Mouse (Mus musculus): ENCODE data around the gene Hoxa2. TPM values are rescaled to one million over a fixed set of nuclear protein-coding genes. Genes with fewer than 3 reads are reported as not detected.

Gene Hoxa2
- total RNA-seq, 1 experiment = 0.27 TPM

DNA sequence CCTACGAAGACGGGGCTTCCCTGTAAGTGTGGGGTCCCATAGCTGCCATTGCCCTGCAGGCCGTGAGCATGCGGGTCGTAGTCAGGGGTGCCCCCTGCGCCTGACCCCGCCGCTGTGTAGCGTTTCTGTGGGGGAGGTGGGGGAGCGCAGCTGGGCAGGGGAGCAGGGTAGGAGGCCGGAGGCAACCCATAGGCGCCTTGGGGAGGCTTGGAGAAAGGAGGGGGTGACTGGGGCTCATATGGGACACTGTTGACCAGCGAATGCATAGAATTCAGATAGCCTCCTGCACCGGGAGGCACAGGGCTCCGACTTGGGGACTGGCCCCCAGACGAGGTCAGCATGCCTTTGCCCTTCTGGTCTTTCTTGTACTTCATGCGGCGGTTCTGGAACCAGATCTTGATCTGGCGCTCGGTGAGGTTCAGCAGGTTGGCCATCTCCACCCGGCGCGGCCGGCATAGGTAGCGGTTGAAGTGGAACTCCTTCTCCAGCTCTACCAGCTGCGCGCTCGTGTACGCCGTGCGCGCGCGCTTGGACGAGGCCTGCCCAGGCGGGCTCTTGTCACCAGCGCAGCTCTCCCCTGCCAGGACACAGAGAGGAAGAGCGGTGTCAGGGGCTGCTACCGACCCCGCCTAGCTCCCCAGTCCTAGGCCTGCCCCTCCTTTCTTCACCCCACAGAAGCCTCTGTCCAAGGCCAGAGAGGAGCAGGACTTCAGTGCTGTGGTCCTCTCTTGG is 5.7 kb upstream of the Hoxa2 start:
- no peak for DNase-seq (ENCODE audit: low read depth, low spot score)
- Histone ChIP-seq H3K27ac (ENCODE audit: insufficient read depth, low read depth, low read length, poor library complexity, severe bottlenecking) (no peak overlapping the region), H3K9me3 (ENCODE audit: control insufficient read depth, insufficient read depth, low read depth, low read length) (no peaks in the 10 kb centered on the region), H3K9ac (ENCODE audit: insufficient read depth, low read depth, low read length, poor library complexity, severe bottlenecking) (no peak overlapping the region), H3K4me3 (ENCODE audit: insufficient read depth in 1 of 2, low read depth in 1 of 2, low read length in 2 of 2, poor library complexity in 1 of 2, severe bottlenecking in 1 of 2) (peak overlapping the region in 1 of 2 experiments; percentile 32; a peak in 1 of 4 replicates), H3K4me1 (ENCODE audit: control insufficient read depth in 2 of 2, insufficient read depth in 2 of 2, low read length in 2 of 2, poor library complexity in 1 of 2) (peaks cover 0 to 3% of the 10 kb centered on the region in 2 experiments; a peak in 1 of 4 replicates), H3K36me3 (ENCODE audit: control insufficient read depth, insufficient read depth, low read length, poor library complexity, severe bottlenecking) (no peaks in the 10 kb centered on the region)
- in situ Hi-C loops (cut with MboI; ENCODE audit: low sequenced_read_pairs in 2 of 2, unreplicated experiment in 2 of 2) = loop anchor here in 1 of 2 experiments (10.0 kb wide), 1 partner anchor 144 kb away; the partner anchor contains the start of gene Evx1
- TF ChIP-seq HCFC1 (IDR thresholded peaks at IDR 0.05; ENCODE audit: borderline replicate concordance, insufficient read depth, low read length) (no peak), ZNF384 (IDR thresholded peaks at IDR 0.05; ENCODE audit: low read depth, low read length) (no peak), MAFK (IDR thresholded peaks at IDR 0.05; ENCODE audit: insufficient read depth, low read depth, low read length) (no peak), ZC3H11A (IDR thresholded peaks at IDR 0.05; ENCODE audit: borderline replicate concordance, low read depth, low read length) (no peak), CHD2 (IDR thresholded peaks at IDR 0.05; ENCODE audit: low read depth, low read length) (no peak)

DNA sequence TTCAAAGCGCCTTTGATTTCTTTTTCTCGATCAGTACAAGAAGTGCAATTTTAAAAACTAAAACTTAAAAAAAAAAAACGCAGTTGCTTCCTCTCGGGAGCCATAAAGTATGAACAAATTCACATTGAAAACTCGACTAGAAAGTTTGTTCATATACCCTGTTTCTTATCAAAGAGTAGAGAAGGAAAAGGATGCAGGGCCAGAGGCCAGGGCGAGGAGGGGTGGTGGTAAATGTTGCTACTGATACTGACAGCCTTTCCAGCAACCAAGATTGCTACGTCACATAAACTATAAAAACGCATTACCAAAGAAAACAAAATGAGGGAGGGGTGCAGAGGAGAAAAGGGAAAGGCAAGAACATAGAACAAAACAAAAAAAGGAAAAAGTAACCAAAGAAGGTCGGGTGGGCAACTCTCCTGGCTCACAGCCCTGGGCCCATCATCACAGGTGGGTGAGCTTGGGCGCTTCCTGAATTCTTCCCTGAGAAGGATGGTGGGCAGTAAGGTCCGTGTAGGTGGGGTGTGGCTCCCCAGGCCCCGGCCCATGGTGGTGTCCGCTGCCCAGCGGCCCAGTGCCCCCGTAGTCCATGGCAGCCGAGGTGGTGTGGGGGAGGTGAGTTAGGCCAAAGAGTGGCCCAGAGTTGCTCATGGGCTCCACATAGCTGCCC is 5.0 kb upstream of the Hoxa2 start:
- in situ Hi-C loops (cut with MboI; ENCODE audit: low sequenced_read_pairs in 2 of 2, unreplicated experiment in 2 of 2) = loop anchor here (10.0 kb wide), 3 partner anchors 55 to 995 kb away; partner anchors contain the start of genes Evx1 (in 2 of the 2) and Hoxa7 (in 2 of the 2)
- H3K4me3 ChIP-seq (ENCODE audit: insufficient read depth in 1 of 2, low read depth in 1 of 2, low read length in 2 of 2, poor library complexity in 1 of 2, severe bottlenecking in 1 of 2) = no peak overlapping the region
- H3K27ac ChIP-seq (ENCODE audit: insufficient read depth, low read depth, low read length, poor library complexity, severe bottlenecking) = no peak overlapping the region
- no peak overlapping the region for H3K9ac ChIP-seq (ENCODE audit: insufficient read depth, low read depth, low read length, poor library complexity, severe bottlenecking)
- TF ChIP-seq ZNF384 (IDR thresholded peaks at IDR 0.05; ENCODE audit: low read depth, low read length) (no peak), HCFC1 (IDR thresholded peaks at IDR 0.05; ENCODE audit: borderline replicate concordance, insufficient read depth, low read length) (no peak), MAFK (IDR thresholded peaks at IDR 0.05; ENCODE audit: insufficient read depth, low read depth, low read length) (no peak), CHD2 (IDR thresholded peaks at IDR 0.05; ENCODE audit: low read depth, low read length) (no peak)
- no peaks in the 10 kb centered on the region for H3K36me3 ChIP-seq (ENCODE audit: control insufficient read depth, insufficient read depth, low read length, poor library complexity, severe bottlenecking)
- H3K9me3 ChIP-seq (ENCODE audit: control insufficient read depth, insufficient read depth, low read depth, low read length) = no peaks in the 10 kb centered on the region
- no peak for DNase-seq (ENCODE audit: low read depth, low spot score)
- peaks cover 0 to 4% of the 10 kb centered on the region in 2 experiments; a peak in 1 of 4 replicates for H3K4me1 ChIP-seq (ENCODE audit: control insufficient read depth in 2 of 2, insufficient read depth in 2 of 2, low read length in 2 of 2, poor library complexity in 1 of 2)

- peaks cover 0 to 6% of the 10 kb centered on the region in 2 experiments; a peak in 1 of 4 replicates for H3K4me1 ChIP-seq (ENCODE audit: control insufficient read depth in 2 of 2, insufficient read depth in 2 of 2, low read length in 2 of 2, poor library complexity in 1 of 2)
- DNase-seq (ENCODE audit: low read depth, low spot score) = no peak
- no peak overlapping the region for H3K9ac ChIP-seq (ENCODE audit: insufficient read depth, low read depth, low read length, poor library complexity, severe bottlenecking)
- H3K4me3 ChIP-seq (ENCODE audit: insufficient read depth in 1 of 2, low read depth in 1 of 2, low read length in 2 of 2, poor library complexity in 1 of 2, severe bottlenecking in 1 of 2) = no peak overlapping the region
- no peaks in the 10 kb centered on the region for H3K9me3 ChIP-seq (ENCODE audit: control insufficient read depth, insufficient read depth, low read depth, low read length)
- TF ChIP-seq MAFK (IDR thresholded peaks at IDR 0.05; ENCODE audit: insufficient read depth, low read depth, low read length) (no peak), ZNF384 (IDR thresholded peaks at IDR 0.05; ENCODE audit: low read depth, low read length) (no peak), CHD2 (IDR thresholded peaks at IDR 0.05; ENCODE audit: low read depth, low read length) (no peak), HCFC1 (IDR thresholded peaks at IDR 0.05; ENCODE audit: borderline replicate concordance, insufficient read depth, low read length) (no peak), ZC3H11A (IDR thresholded peaks at IDR 0.05; ENCODE audit: borderline replicate concordance, low read depth, low read length) (no peak)
- H3K36me3 ChIP-seq (ENCODE audit: control insufficient read depth, insufficient read depth, low read length, poor library complexity, severe bottlenecking) = no peaks in the 10 kb centered on the region
- no peak overlapping the region for H3K27ac ChIP-seq (ENCODE audit: insufficient read depth, low read depth, low read length, poor library complexity, severe bottlenecking)
- in situ Hi-C loops (cut with MboI; ENCODE audit: low sequenced_read_pairs in 2 of 2, unreplicated experiment in 2 of 2) = loop anchor here (10.0 kb wide), 3 partner anchors 56 to 994 kb away; partner anchors contain the start of genes Hoxa7 (in 2 of the 2) and Evx1 (in 1 of the 2)
Measured at GRCm38 (mm10) chr6:52168191-52169055, 3.8 kb upstream of the Hoxa2 start.

DNA sequence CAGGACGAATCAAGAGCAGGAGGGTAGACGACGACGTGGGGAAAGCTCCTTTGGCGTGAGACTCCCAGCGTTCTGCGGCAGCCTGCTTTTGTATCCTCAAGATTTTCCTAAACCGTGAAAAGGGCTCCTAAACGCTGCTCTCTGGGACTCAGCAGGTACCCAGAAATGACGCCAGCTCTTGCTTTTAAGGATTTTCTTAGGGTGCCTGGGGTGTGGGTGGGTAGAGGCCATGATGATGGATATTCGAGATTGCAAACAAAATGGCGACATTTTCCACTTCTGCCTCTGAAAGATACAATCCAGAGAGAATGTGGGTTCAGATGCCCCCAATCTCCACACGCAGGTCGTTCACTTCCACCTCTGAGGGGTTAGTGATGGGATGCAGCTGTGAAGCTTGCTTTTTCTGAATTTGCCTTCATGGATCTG is 3.1 kb upstream of the Hoxa2 start:
- TF ChIP-seq MAFK (IDR thresholded peaks at IDR 0.05; ENCODE audit: insufficient read depth, low read depth, low read length) (no peak), HCFC1 (IDR thresholded peaks at IDR 0.05; ENCODE audit: borderline replicate concordance, insufficient read depth, low read length) (no peak), ZNF384 (IDR thresholded peaks at IDR 0.05; ENCODE audit: low read depth, low read length) (no peak), ZC3H11A (IDR thresholded peaks at IDR 0.05; ENCODE audit: borderline replicate concordance, low read depth, low read length) (no peak), CHD2 (IDR thresholded peaks at IDR 0.05; ENCODE audit: low read depth, low read length) (no peak)
- H3K9me3 ChIP-seq (ENCODE audit: control insufficient read depth, insufficient read depth, low read depth, low read length) = no peaks in the 10 kb centered on the region
- H3K9ac ChIP-seq (ENCODE audit: insufficient read depth, low read depth, low read length, poor library complexity, severe bottlenecking) = no peak overlapping the region
- H3K4me1 ChIP-seq (ENCODE audit: control insufficient read depth in 2 of 2, insufficient read depth in 2 of 2, low read length in 2 of 2, poor library complexity in 1 of 2) = peaks cover 0 to 9% of the 10 kb centered on the region in 2 experiments; a peak in 1 of 4 replicates
- no peak overlapping the region for H3K4me3 ChIP-seq (ENCODE audit: insufficient read depth in 1 of 2, low read depth in 1 of 2, low read length in 2 of 2, poor library complexity in 1 of 2, severe bottlenecking in 1 of 2)
- H3K27ac ChIP-seq (ENCODE audit: insufficient read depth, low read depth, low read length, poor library complexity, severe bottlenecking) = no peak overlapping the region
- H3K36me3 ChIP-seq (ENCODE audit: control insufficient read depth, insufficient read depth, low read length, poor library complexity, severe bottlenecking) = no peaks in the 10 kb centered on the region
- no peak for DNase-seq (ENCODE audit: low read depth, low spot score)
- in situ Hi-C loops (cut with MboI; ENCODE audit: low sequenced_read_pairs in 2 of 2, unreplicated experiment in 2 of 2) = loop anchor here (10.0 kb wide), 3 partner anchors 57 to 993 kb away; partner anchors contain the start of genes Hoxa7 (in 2 of the 2) and Evx1 (in 1 of the 2)

Data from ES-E14 (cell line).